Mouse (Mus musculus): ENCODE results near the gene Slc37a1.

DNA sequence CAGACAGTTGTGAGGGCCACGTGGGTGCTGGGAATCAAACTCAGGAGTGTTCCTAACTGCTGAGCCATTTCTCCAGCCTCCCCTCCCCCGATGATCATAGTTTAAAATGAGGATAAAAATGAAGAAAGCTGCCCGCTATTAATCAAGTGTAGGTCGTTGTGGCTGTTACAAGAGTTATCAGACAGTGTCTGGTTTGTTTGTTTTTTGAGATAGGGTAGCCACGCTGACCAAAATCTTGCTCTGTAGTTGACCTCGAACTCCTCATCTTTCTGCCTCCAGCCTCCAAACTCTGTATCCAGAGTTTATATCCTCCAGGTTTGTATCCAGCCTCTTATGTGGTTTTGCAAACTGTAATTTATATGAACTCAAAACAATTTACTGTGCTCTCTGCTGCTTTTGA is 6.3 kb upstream of the Slc37a1 start:
- TF ChIP-seq CTCF (IDR thresholded peaks at IDR 0.05; ENCODE audit: insufficient read depth, low read length) (no peak), POLR2A (IDR thresholded peaks at IDR 0.05; ENCODE audit: borderline replicate concordance, extremely low read depth, low read depth, low read length) (no peak)

All from lung, adult 2 months (tissue).